Mouse (Mus musculus) cerebellum, adult 2 months (tissue): Measurements from ENCODE around the gene Zfpm1.

Experiments used
- CTCF ChIP-seq: fragments of 200-500 bp; IDR thresholded peaks from 2 replicates; pipeline ENCODE4 v1.5.1; 2011; ENCODE audit warnings: low read depth, mild to moderate bottlenecking, control low read depth, low read length, moderate library complexity, borderline replicate concordance; ENCODE audit not compliant: insufficient read depth
- POLR2A ChIP-seq: fragments of 200-500 bp; IDR thresholded peaks from 2 replicates; pipeline ENCODE4 v1.6.1; 2011; ENCODE audit warnings: low read length, control low read depth, borderline replicate concordance; ENCODE audit not compliant: insufficient read depth

- TF ChIP-seq CTCF, result no peak
- TF ChIP-seq POLR2A, result no peak
Observed at GRCm38 (mm10) chr8:122383039-122383438, 101.1 kb downstream of the Zfpm1 start.
